Mouse (Mus musculus): ENCODE data around the gene 1600002K03Rik. TPM values are rescaled to one million over a fixed set of nuclear protein-coding genes. Genes with fewer than 3 reads are reported as not detected.

1600002K03Rik gene
- polyA plus RNA-seq, 1 experiment from 2014 or later = 8.3 TPM

DNA sequence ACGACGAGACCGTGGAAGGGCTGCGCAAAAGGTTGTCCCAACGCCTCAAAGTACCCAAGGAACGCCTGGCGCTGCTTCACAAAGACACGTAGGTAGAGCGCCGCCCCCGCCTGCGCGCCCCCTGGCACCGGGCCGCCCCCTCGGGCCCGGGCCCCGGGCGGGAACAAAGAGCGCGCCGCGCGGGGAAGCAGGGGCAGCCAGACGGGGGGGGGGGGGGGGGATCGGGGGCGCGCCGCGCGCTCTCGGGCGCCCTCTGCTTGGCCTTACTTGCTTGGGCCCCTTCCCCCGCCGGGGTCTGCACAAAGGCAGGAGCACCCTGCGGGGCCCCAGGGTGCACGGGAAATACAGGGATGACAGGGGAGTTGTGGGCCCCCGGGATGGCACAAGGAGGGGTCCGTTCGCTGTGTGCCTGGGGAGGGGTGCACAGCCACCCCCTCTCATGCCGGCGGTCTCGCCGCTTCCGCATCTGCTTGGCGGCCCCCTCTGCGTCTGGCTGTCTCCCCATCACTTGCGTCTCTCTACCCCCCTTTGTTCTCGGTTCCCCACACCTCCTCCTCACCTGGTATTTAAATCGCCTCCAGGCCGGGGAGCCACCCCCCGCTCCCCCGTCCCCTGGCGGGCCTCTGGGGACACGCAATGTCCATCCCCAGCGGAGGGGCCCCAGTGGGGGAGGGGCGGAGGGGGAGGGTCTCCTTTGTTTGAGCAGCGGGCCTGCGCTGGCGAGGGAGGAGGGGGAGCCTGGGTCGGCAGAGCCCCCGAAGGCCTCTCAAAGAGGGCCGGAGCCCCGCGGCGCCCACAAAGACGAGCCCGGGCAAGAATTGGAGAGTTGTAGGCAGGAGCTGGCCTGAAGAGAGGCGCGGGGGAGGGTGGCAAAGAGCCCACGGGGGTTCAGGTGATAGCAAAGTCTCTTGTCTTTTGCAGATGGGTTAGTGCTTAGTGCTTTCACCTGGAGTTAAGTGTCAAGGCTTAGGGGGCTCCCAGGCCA is 22.2 kb upstream of the 1600002K03Rik start:
- peak; percentile 28 for TF ChIP-seq CTCF (IDR thresholded peaks at IDR 0.05; ENCODE audit: low read depth)
- no peak for ATAC-seq (ENCODE audit: insufficient read depth)
- Histone ChIP-seq H3K9ac (peak overlapping the region; percentile 99), H3K36me3 (ENCODE audit: insufficient read depth) (peaks cover 69% of the 10 kb centered on the region), H3K4me3 (ENCODE audit: low read depth, low read length) (peak overlapping the region; percentile 99), H3K27ac (ENCODE audit: low read depth) (peak overlapping the region; percentile 100), H3K9me3 (ENCODE audit: low read depth, low read length) (no peaks in the 10 kb centered on the region), H3K4me2 (peak overlapping the region; percentile 100), H3K27me3 (ENCODE audit: insufficient read depth, low read length) (no peaks in the 10 kb centered on the region), H3K4me1 (ENCODE audit: insufficient read depth) (peaks cover 10% of the 10 kb centered on the region; the same call in 1 of the 2 replicates)
- peak; percentile 83 for DNase-seq
- WGBS = under 1% methylated on average over 66 of the region's 71 CpGs

DNA sequence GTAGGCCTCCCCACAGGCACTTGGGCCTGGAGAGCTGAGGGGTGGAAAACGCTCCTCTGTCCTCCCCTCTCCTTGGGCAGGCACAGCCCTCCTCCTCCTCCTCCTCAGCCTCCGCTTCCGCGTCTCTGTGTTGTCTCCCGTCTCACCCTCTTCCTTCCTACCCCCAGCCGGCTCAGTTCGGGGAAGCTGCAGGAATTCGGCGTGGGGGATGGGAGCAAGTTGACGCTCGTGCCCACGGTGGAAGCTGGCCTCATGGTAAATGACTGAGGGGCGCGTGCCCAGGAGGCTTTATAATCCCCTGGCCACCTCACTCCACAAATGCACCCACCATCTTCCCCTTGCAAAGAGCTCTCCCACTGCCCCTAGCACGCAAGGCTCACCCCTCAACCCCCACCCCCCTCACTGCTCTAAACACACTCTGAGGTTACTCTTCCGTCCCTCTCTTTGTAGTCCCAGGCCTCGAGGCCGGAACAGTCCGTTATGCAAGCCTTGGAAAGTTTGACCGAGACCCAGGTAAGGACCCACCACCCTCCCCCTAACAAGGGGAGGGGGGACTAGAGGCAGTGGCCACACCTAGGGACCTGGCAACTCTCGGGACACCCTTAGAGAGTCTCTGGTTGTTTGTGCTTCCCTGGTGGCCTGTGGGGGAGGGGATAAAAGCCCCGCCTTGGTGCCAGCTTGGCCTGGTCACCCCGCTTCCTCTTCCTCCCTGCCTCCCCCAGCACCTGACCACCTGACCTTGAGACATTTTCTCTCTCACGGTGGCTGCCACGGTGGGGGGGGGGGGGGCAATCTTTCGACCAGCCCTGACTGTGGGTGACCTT is 21.3 kb upstream of the 1600002K03Rik start:
- Histone ChIP-seq H3K27ac (ENCODE audit: low read depth) (peak overlapping the region; percentile 100), H3K9me3 (ENCODE audit: low read depth, low read length) (no peaks in the 10 kb centered on the region), H3K4me3 (ENCODE audit: low read depth, low read length) (peak overlapping the region; percentile 99), H3K4me2 (peak overlapping the region; percentile 100), H3K36me3 (ENCODE audit: insufficient read depth) (peaks cover 69% of the 10 kb centered on the region), H3K9ac (peak overlapping the region; percentile 99), H3K27me3 (ENCODE audit: insufficient read depth, low read length) (no peaks in the 10 kb centered on the region), H3K4me1 (ENCODE audit: insufficient read depth) (peaks cover 10% of the 10 kb centered on the region; the same call in 1 of the 2 replicates)
- ATAC-seq (ENCODE audit: insufficient read depth) (no peak), DNase-seq (peak; percentile 81)
- 0% methylated on average over 25 of the region's 26 CpGs for WGBS
- TF ChIP-seq CTCF (IDR thresholded peaks at IDR 0.05; ENCODE audit: low read depth) = no peak

DNA sequence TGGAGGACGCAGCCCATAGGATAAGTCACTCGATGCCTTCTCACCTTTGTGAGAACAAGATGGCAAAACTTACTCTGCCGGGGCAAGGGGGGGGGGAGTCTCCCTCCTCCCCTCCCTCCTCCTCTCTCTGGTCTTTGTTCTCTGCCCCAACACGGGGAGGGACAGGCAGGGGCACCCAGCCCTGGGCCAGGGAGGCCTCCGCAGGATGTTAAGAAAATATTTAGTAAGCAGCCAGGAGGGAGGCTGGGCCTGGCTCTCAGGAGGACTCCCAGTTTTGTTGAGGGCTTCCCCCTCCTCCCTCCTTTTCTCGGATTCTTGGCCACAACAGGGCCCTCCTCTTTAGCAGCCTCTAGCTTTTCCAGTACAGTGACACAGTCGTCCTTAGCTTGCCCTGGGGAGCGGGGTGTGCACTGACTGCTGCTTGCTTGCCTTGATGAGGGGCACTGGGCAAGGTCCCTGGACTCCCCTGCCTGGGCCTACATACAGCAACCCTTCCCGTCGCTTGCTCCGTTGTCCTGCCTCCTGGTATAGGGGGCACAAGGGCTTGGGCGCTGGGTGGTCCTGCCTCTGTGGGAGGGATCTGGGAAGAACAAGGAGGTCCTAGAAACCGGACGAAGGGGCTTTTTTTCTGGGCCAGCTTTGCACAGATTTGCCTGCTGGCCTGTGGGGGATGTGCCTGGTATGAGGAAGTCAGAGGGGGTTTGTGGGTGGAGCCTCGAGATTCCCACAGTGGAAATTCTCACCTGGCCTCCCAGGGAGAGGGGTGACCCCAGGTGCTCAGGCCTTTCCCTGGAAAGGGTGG is 20.5 kb upstream of the 1600002K03Rik start:
- no peak for TF ChIP-seq CTCF (IDR thresholded peaks at IDR 0.05; ENCODE audit: low read depth)
- DNase-seq = peak; percentile 74
- no peak for ATAC-seq (ENCODE audit: insufficient read depth)
- Histone ChIP-seq H3K9ac (peak overlapping the region; percentile 99), H3K9me3 (ENCODE audit: low read depth, low read length) (no peaks in the 10 kb centered on the region), H3K4me1 (ENCODE audit: insufficient read depth) (peaks cover 14% of the 10 kb centered on the region), H3K4me2 (peak overlapping the region; percentile 100), H3K36me3 (ENCODE audit: insufficient read depth) (peaks cover 75% of the 10 kb centered on the region), H3K4me3 (ENCODE audit: low read depth, low read length) (peak overlapping the region; percentile 99), H3K27ac (ENCODE audit: low read depth) (peak overlapping the region; percentile 100), H3K27me3 (ENCODE audit: insufficient read depth, low read length) (no peaks in the 10 kb centered on the region)
- WGBS = 3% methylated on average over 15 of the region's 15 CpGs

DNA sequence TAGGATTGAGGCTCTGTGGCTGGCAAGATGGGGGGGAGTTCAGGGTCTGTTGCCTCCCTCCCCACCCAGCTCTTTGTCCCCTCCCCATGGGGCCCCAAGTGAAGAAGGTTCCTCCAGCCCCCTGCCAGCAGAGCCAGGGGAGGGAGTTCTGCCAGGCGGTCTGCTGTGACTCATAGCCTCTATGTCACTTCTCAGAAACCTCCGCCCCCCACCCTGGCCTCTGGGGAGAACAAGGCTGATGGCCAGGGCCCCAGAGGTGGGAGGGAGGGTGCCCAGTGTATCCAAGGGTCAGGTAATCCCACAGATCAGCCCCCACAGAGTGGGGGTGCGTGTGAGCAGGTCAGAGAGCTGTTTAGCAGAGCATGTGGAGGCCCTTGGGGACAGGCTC is 19.9 kb upstream of the 1600002K03Rik start:
- WGBS = 16% methylated on average over 3 of the region's 3 CpGs
- Histone ChIP-seq H3K27ac (ENCODE audit: low read depth) (peak overlapping the region; percentile 100), H3K4me3 (ENCODE audit: low read depth, low read length) (peak overlapping the region; percentile 99), H3K4me2 (peak overlapping the region; percentile 100), H3K27me3 (ENCODE audit: insufficient read depth, low read length) (no peaks in the 10 kb centered on the region), H3K9ac (peak overlapping the region; percentile 99), H3K36me3 (ENCODE audit: insufficient read depth) (peaks cover 79% of the 10 kb centered on the region), H3K4me1 (ENCODE audit: insufficient read depth) (peaks cover 18% of the 10 kb centered on the region), H3K9me3 (ENCODE audit: low read depth, low read length) (no peaks in the 10 kb centered on the region)
- DNase-seq (no peak), ATAC-seq (ENCODE audit: insufficient read depth) (no peak)
- TF ChIP-seq CTCF (IDR thresholded peaks at IDR 0.05; ENCODE audit: low read depth) = no peak

DNA sequence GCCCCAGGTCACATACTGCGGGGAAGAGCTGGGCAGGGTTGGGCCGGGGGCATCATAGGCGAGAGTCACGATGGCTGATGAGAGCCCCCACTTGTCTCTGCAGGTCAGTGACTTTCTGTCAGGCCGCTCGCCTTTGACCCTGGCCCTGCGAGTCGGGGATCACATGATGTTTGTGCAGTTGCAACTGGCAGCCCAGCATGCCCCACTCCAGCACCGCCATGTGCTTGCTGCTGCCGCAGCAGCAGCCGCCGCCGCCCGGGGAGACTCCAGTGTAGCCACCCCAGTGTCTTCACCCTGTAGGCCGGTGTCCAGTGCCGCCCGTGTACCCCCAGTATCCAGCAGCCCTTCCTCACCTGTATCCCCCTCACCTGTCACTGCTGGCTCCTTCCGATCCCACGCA is 19.0 kb upstream of the 1600002K03Rik start:
- 73% methylated on average over 19 of the region's 19 CpGs for WGBS
- no peak for TF ChIP-seq CTCF (IDR thresholded peaks at IDR 0.05; ENCODE audit: low read depth)
- Histone ChIP-seq H3K9me3 (ENCODE audit: low read depth, low read length) (no peaks in the 10 kb centered on the region), H3K4me3 (ENCODE audit: low read depth, low read length) (peak overlapping the region; percentile 99; the same call in 1 of the 2 replicates), H3K27me3 (ENCODE audit: insufficient read depth, low read length) (no peaks in the 10 kb centered on the region), H3K4me1 (ENCODE audit: insufficient read depth) (peaks cover 21% of the 10 kb centered on the region), H3K9ac (0 out of 2 replicates have a peak overlapping the region, but pooled peaks have one; percentile 99), H3K36me3 (ENCODE audit: insufficient read depth) (peaks cover 87% of the 10 kb centered on the region), H3K27ac (ENCODE audit: low read depth) (peak overlapping the region; percentile 100; the same call in 1 of the 2 replicates), H3K4me2 (peak overlapping the region; percentile 100)
- DNase-seq (no peak), ATAC-seq (ENCODE audit: insufficient read depth) (no peak)

DNA sequence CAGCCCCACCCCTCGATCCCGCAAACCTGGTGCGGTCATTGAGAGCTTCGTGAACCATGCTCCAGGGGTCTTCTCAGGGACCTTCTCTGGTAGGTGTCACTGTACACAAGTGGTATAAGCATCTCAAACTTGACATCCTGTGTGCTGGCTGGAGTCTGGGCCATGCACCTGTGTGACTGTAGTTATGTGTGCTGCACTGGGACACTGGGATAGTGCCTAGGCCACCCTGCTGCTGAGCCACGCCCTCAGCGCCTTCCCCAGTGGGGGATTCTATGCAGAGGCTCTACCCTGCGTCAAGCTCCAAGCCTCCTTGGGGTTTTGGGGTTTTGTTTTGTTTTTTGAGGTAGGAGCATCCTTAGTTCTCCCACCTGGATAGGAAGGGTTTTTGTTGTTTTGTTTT is 18.4 kb upstream of the 1600002K03Rik start:
- no peak for TF ChIP-seq CTCF (IDR thresholded peaks at IDR 0.05; ENCODE audit: low read depth)
- Histone ChIP-seq H3K4me1 (ENCODE audit: insufficient read depth) (peaks cover 23% of the 10 kb centered on the region), H3K27ac (ENCODE audit: low read depth) (no peak overlapping the region; the same call in 1 of the 2 replicates), H3K27me3 (ENCODE audit: insufficient read depth, low read length) (no peaks in the 10 kb centered on the region), H3K9me3 (ENCODE audit: low read depth, low read length) (no peaks in the 10 kb centered on the region), H3K4me2 (no peak overlapping the region), H3K36me3 (ENCODE audit: insufficient read depth) (peaks cover 87% of the 10 kb centered on the region), H3K4me3 (ENCODE audit: low read depth, low read length) (no peak overlapping the region), H3K9ac (no peak overlapping the region; the same call in 1 of the 2 replicates)
- WGBS = 82% methylated on average over 7 of the region's 7 CpGs
- no peak for ATAC-seq (ENCODE audit: insufficient read depth)
- DNase-seq = no peak

Data from lung, embryonic 14.5 days (tissue).